Mouse (Mus musculus) neural tube, embryonic 14.5 days (tissue): ENCODE measurements around the gene Zar1. TPM values are rescaled to one million over a fixed set of nuclear protein-coding genes. Genes with fewer than 3 reads are reported as not detected.
A peak's percentile ranks its signal among the peaks of the same experiment; 100 is the strongest.
"Not testable (repeated sequence)": the region's sequence is repeated elsewhere in the genome, so short reads cannot be mapped to it uniquely, and the experiment has no call there.

Experiments
- ATAC-seq: fragments of 200-750 bp; cut with Nextera tagmentation; 2 replicates; pipeline ENCODE4 v1.8.0; 2017; ENCODE audit warnings: low read depth, mild to moderate bottlenecking, moderate TSS enrichment, moderate library complexity
- H3K27ac ChIP-seq: fragments of 300-500 bp; sonication (generic); 2 replicates; pipeline ENCODE4 v1.5.1; 2014; ENCODE audit warnings: low read depth, mild to moderate bottlenecking, control low read depth, low read length, moderate library complexity, mixed read lengths
- H3K27me3 ChIP-seq: fragments of 300-500 bp; sonication (generic); 2 replicates; pipeline ENCODE4 v1.6.1; 2014; ENCODE audit warnings: low read length; ENCODE audit not compliant: control insufficient read depth, insufficient read depth
- H3K36me3 ChIP-seq: fragments of 300-500 bp; sonication (generic); 2 replicates; pipeline ENCODE4 v1.6.1; 2014; ENCODE audit warnings: low read length, mixed read lengths; ENCODE audit not compliant: control insufficient read depth, insufficient read depth
- H3K4me1 ChIP-seq: fragments of 300-500 bp; sonication (generic); 2 replicates; pipeline ENCODE4 v1.6.1; 2014; ENCODE audit warnings: low read length; ENCODE audit not compliant: control insufficient read depth, insufficient read depth
- H3K4me2 ChIP-seq: fragments of 300-500 bp; sonication (generic); 2 replicates; pipeline ENCODE4 v1.6.1; 2014; ENCODE audit warnings: mild to moderate bottlenecking, low read depth, low read length, control low read depth
- H3K4me3 ChIP-seq: fragments of 300-500 bp; sonication (generic); 2 replicates; pipeline ENCODE4 v1.5.1; 2014; ENCODE audit warnings: low read depth, low read length, control low read depth, mixed read lengths
- H3K9ac ChIP-seq: fragments of 300-500 bp; sonication (generic); replicated peaks from 2 replicates; pipeline ENCODE4 v1.6.1; 2014; ENCODE audit warnings: low read depth, mild to moderate bottlenecking, control low read depth, low read length, mixed read lengths
- H3K9me3 ChIP-seq: fragments of 300-500 bp; sonication (generic); 2 replicates; pipeline ENCODE4 v1.6.1; 2016; ENCODE audit warnings: low read length; ENCODE audit not compliant: control insufficient read depth
- WGBS: fragments of 180-500 bp; shearing (Covaris S2); extraction: QIAGEN DNeasy Blood & Tissue Kit; methylation state at CpG from one replicate; pipeline ENCODE4 v1.1.7; 2014; 5-methylcytosine and 5-hydroxymethylcytosine counted together
- polyA plus RNA-seq: library from polyadenylated mRNA; unstranded; fragments of >200 nt; fragmentation: Nextera tagmentation; extraction: Ambion mirVana; gene quantifications from 2 replicates; pipeline ENCODE4 v1.2.1, GENCODE M21; 2014

Zar1 gene
- polyA plus RNA-seq: 5.9 and 6.9 TPM in 2 replicates

DNA sequence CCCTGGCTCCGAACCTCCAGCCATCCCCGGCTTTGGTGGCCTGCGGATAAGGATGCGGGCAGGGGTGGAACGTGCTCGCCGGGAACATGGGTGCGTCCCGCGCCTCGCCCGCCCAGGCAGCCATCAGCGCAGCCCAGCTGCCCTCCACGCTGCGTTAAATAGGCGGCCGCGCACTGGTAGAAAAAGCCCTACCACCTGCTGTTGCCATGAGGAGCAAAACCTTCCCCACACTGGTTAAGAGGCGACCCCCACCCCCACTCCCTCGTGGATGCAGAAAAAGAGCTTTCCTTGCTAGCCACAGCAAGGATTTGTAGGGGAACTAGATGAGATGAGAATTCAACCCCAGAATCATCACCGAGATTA is at the start of gene Zar1:
Zar1 (minus strand) TSS at position 285 of the 363 bp plus-strand sequence.
- H3K9me3 ChIP-seq, H3K27ac ChIP-seq, H3K4me1 ChIP-seq, H3K36me3 ChIP-seq, H3K27me3 ChIP-seq: not testable (repeated sequence)
- peak within 1 kb of the TSS; percentile 60 for H3K4me2 ChIP-seq
- WGBS: 7% methylated on average over 14 of the region's 21 CpGs
- peak; percentile 62 for ATAC-seq
- H3K4me3 ChIP-seq: peak within 1 kb of the TSS; percentile 35
- H3K9ac ChIP-seq: peak within 1 kb of the TSS; percentile 53

DNA sequence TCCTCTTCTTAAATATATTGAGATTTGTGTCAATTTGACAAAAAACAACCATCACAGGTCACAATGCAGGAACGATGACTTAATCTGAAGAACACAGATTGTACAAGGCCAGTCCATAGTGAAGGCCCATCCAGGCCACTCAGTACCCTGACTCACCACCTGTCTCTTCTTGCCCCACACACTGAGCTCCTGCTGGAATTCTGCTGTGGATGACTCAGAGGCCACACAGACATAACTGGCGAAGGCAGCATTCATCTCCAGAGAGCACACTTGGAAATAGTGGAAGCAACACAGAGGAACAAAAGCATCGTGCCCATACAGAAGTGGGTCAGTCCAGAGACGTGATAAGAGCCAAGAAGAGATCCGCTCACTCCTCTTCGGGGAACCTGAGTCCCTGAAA is 49.0 kb upstream of the Zar1 start:
- H3K4me1 ChIP-seq: no peaks in the 10 kb centered on the region
- no peaks in the 10 kb centered on the region for H3K27me3 ChIP-seq
- no peak overlapping the region for H3K4me3 ChIP-seq
- 93% methylated on average over 6 of the region's 6 CpGs for WGBS
- no peaks in the 10 kb centered on the region for H3K36me3 ChIP-seq
- H3K4me2 ChIP-seq: no peak overlapping the region
- ATAC-seq: no peak
- no peaks in the 10 kb centered on the region for H3K9me3 ChIP-seq
- no peak overlapping the region for H3K9ac ChIP-seq
- no peak overlapping the region for H3K27ac ChIP-seq

- no peak for ATAC-seq
- Histone ChIP-seq H3K4me1 (no peaks in the 10 kb centered on the region), H3K27me3 (no peaks in the 10 kb centered on the region), H3K36me3 (no peaks in the 10 kb centered on the region), H3K9ac (no peak overlapping the region), H3K9me3 (no peaks in the 10 kb centered on the region), H3K4me2 (no peak overlapping the region), H3K27ac (no peak overlapping the region), H3K4me3 (no peak overlapping the region)
- 96% methylated on average over 1 of the region's 1 CpGs for WGBS
These were observed 40.0 kb upstream of the Zar1 start for GRCm38 (mm10) chr5:72621022-72621421.

DNA sequence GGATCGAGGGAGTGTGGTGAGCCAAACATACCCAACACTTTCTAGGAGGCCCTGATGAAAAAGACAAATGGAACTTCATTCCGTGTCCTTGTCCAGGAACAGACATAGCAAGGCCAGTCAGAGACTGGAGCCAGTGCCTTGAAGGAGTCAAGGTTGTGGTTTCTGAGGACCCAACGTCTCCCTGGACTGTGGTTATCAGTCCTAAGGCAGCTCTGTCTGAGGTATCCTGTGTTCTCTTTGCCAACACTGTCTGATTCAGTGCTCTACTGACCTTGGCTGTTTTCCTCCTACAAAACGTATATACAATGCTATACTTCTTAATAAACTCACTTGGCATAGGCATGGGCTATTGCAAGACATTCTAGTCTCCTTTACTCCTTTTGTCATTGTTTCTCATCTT is 36.4 kb upstream of the Zar1 start:
- 82% methylated on average over 4 of the region's 4 CpGs for WGBS
- H3K27me3 ChIP-seq: no peaks in the 10 kb centered on the region

DNA sequence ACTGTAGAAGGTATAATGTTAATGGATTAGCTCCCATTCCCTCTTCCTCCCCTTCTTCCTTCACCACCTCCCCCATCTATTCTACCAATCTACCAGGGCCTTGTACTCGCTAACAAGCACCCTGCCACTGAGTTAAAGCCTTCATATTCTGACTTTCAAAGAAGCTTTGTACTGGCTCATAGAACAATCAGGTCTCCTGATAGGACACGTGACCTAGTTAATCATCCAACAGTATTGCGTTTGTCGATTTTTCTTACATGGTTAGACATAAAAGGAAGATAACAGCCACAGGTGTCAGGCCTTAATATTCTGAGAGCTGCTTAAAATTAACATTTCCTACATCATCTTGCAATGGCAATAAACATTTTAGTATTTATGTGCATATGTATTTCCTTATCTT is 22.1 kb upstream of the Zar1 start:
- H3K9ac ChIP-seq: no peak overlapping the region
- H3K36me3 ChIP-seq: no peaks in the 10 kb centered on the region
- 87% methylated on average over 4 of the region's 4 CpGs for WGBS
- no peaks in the 10 kb centered on the region for H3K27me3 ChIP-seq
- no peak overlapping the region for H3K4me2 ChIP-seq
- no peaks in the 10 kb centered on the region for H3K4me1 ChIP-seq
- no peak overlapping the region for H3K27ac ChIP-seq
- no peaks in the 10 kb centered on the region for H3K9me3 ChIP-seq
- no peak overlapping the region for H3K4me3 ChIP-seq
- no peak for ATAC-seq

More for the DNA sequence above, 36.4 kb upstream of the Zar1 start:
- ATAC-seq: no peak
- Histone ChIP-seq H3K27ac (no peak overlapping the region), H3K4me3 (no peak overlapping the region), H3K9me3 (no peaks in the 10 kb centered on the region), H3K4me1 (no peaks in the 10 kb centered on the region), H3K9ac (no peak overlapping the region), H3K4me2 (no peak overlapping the region), H3K36me3 (no peaks in the 10 kb centered on the region)

- no peak for ATAC-seq
- H3K36me3 ChIP-seq: no peaks in the 10 kb centered on the region
- WGBS: 13% methylated on average over 5 of the region's 5 CpGs
- H3K9ac ChIP-seq: no peak overlapping the region
- H3K27ac ChIP-seq: no peak overlapping the region
- no peak overlapping the region for H3K4me2 ChIP-seq
- no peaks in the 10 kb centered on the region for H3K27me3 ChIP-seq
- H3K4me3 ChIP-seq: no peak overlapping the region
- H3K4me1 ChIP-seq: no peaks in the 10 kb centered on the region
- H3K9me3 ChIP-seq: no peaks in the 10 kb centered on the region
These were observed 20.0 kb upstream of the Zar1 start for GRCm38 (mm10) chr5:72601006-72601405.

- Histone ChIP-seq H3K9me3 (no peaks in the 10 kb centered on the region), H3K4me1 (no peaks in the 10 kb centered on the region), H3K36me3 (no peaks in the 10 kb centered on the region), H3K4me2 (peak within 1 kb of the TSS; percentile 52), H3K9ac (peak within 1 kb of the TSS; percentile 39; the same call in 1 of the 2 replicates), H3K27ac (no peak within 1 kb of the TSS), H3K27me3 (no peaks in the 10 kb centered on the region), H3K4me3 (peak within 1 kb of the TSS; percentile 35)
- 3% methylated on average over 33 of the region's 38 CpGs for WGBS
- peak; percentile 86 for ATAC-seq
These were observed 6.2 kb upstream of the Zar1 start, which contains the start of gene Gm5868 for GRCm38 (mm10) chr5:72587192-72587681. TSS of gene Gm5868 (minus strand) at chr5:72587551.

DNA sequence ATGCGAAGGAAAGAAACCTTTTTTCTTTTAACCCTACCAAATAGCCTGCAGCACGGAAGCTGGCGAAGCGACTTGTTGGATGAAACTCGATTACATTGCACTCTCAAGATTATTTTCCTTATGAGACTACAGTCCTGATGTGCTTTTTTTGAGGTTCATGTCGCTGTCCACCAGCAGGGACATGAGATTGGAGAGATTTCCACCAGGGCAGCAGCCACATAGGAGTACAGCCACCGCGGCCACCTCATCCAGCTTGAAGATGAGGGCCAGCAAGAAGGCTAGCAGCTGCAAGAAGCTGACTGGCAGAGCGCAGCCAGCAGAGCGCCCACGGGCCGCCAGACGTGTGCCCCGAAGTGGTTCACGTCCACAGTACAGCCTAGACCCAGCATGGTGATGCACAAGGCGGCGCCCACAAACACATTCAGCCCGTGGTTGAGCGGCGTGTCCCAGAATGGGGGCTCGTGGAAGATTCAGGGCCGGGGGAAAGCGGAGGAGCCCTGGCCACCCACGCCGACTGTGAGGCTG is 5.7 kb upstream of the Zar1 start:
- Histone ChIP-seq H3K9ac (0 out of 2 replicates have a peak overlapping the region, but pooled peaks have one; percentile 39), H3K4me2 (peak overlapping the region; percentile 52), H3K4me3 (peak overlapping the region; percentile 35)
- ATAC-seq: peak; percentile 49; the same call in 1 of the 2 replicates
- not testable (repeated sequence) for H3K27me3 ChIP-seq, H3K27ac ChIP-seq, H3K9me3 ChIP-seq, H3K4me1 ChIP-seq, H3K36me3 ChIP-seq
- 46% methylated on average over 25 of the region's 25 CpGs for WGBS

DNA sequence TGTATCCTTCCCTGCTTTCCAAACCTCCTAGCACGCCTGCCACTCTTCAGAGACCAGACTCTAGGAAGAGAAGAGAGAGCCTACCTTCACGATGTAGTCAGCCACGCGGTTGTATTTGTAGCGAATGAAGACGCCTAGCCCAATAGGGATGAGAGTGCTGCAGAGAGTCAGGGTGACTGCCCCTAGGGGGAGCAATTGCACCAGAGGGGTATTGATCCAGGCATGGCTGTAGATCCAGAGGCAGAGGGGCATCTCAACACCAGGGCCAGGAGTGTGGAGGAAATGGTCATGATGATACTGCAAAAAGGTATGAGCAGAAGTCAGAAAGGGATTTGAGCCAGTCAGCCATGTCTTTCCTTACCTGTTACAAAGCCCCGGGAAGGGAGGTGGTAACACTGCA is 5.1 kb upstream of the Zar1 start:
- H3K9me3 ChIP-seq, H3K4me1 ChIP-seq, H3K4me2 ChIP-seq, H3K27me3 ChIP-seq, H3K36me3 ChIP-seq, H3K27ac ChIP-seq, H3K4me3 ChIP-seq, H3K9ac ChIP-seq, ATAC-seq: not testable (repeated sequence)
- WGBS: 52% methylated on average over 7 of the region's 7 CpGs
